Mouse (Mus musculus) kidney, postnatal 0 days (tissue): ENCODE measurements at regions not wholly inside any gene's neighbourhood (a gene's known extent, or its start where the extent isn't known, plus 50 kb on each side); places are given as distances from the start of the nearest gene placed in this dataset.

Experiments
- ATAC-seq: fragments of 200-750 bp; cut with Nextera tagmentation; replicated peaks from 2 replicates; pipeline ENCODE4 v1.8.0; 2017; ENCODE audit warnings: low read depth, moderate number of reproducible peaks, moderate TSS enrichment, moderate library complexity; ENCODE audit not compliant: low FRiP score
- DNase-seq: peaks from one replicate; pipeline ENCODE4 v3.0.0-alpha.2; 2016; ENCODE audit warnings: low spot score
- H3K27ac ChIP-seq: fragments of 300-500 bp; sonication (generic); 2 replicates; pipeline ENCODE4 v1.5.1; 2014; ENCODE audit warnings: mild to moderate bottlenecking
- H3K27me3 ChIP-seq: fragments of 300-500 bp; sonication (generic); 2 replicates; pipeline ENCODE4 v1.6.1; 2014; ENCODE audit warnings: low read length, mixed read lengths; ENCODE audit not compliant: insufficient read depth
- H3K36me3 ChIP-seq: fragments of 300-500 bp; sonication (generic); 2 replicates; pipeline ENCODE4 v1.6.1; 2014; ENCODE audit warnings: low read length, mixed read lengths; ENCODE audit not compliant: insufficient read depth
- H3K4me1 ChIP-seq: fragments of 300-500 bp; sonication (generic); replicated peaks from 2 replicates; pipeline ENCODE4 v1.6.1; 2014; ENCODE audit warnings: antibody characterized with exemption, low read length, mixed read lengths; ENCODE audit not compliant: insufficient read depth
- H3K4me2 ChIP-seq: fragments of 300-500 bp; sonication (generic); 2 replicates; pipeline ENCODE4 v1.6.1; 2014; ENCODE audit warnings: mild to moderate bottlenecking, low read length, moderate library complexity, mixed read lengths
- H3K4me3 ChIP-seq: fragments of 300-500 bp; sonication (generic); replicated peaks from 2 replicates; pipeline ENCODE4 v1.5.1; 2014; ENCODE audit warnings: low read depth, low read length
- H3K9ac ChIP-seq: fragments of 300-500 bp; sonication (generic); 2 replicates; pipeline ENCODE4 v1.6.1; 2014; ENCODE audit warnings: low read depth, low read length
- H3K9me3 ChIP-seq: fragments of 300-500 bp; sonication (generic); replicated peaks from 2 replicates; pipeline ENCODE4 v1.6.1; 2016; ENCODE audit warnings: low read length, inconsistent platforms, mixed read lengths
- CTCF ChIP-seq: IDR thresholded peaks from 2 replicates; pipeline ENCODE4 v1.5.1; 2016; ENCODE audit warnings: antibody characterized with exemption, low read depth, mild to moderate bottlenecking, moderate library complexity
- WGBS: fragments of 180-500 bp; shearing (Covaris S2); extraction: QIAGEN DNeasy Blood & Tissue Kit; methylation state at CpG from one replicate; pipeline ENCODE4 v1.1.7; 2014; 5-methylcytosine and 5-hydroxymethylcytosine counted together

DNA sequence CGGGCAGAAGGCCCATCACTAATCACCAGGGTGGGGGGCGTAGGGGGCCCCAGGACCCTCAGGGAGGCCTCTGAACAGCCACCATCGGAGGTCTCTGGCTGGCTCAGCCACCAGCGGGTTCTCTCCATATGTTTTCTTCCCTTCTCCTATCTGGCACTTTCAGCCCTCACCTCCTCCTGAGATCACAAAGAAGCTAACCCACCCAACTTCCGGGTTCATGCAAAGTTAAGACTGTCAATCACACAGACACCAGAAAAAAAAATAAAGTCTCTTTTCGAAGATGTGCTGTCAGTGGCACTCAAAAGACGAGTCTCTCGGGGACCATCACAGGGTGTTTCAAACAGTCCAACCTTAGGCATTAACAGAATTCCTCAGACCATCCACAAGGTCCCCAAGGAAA, 314.2 kb downstream of the Sox9 start:
- 55% methylated on average over 8 of the region's 8 CpGs for WGBS
- H3K9me3 ChIP-seq: no peaks in the 10 kb centered on the region
- peaks cover 7% of the 10 kb centered on the region; the same call in 1 of the 2 replicates for H3K4me1 ChIP-seq
- H3K27me3 ChIP-seq: no peaks in the 10 kb centered on the region
- H3K4me2 ChIP-seq: no peak overlapping the region
- no peak overlapping the region for H3K9ac ChIP-seq
- no peak for DNase-seq
- H3K27ac ChIP-seq: no peak overlapping the region
- H3K4me3 ChIP-seq: no peak overlapping the region
- TF ChIP-seq CTCF: no peak
- no peak for ATAC-seq
- no peaks in the 10 kb centered on the region for H3K36me3 ChIP-seq

DNA sequence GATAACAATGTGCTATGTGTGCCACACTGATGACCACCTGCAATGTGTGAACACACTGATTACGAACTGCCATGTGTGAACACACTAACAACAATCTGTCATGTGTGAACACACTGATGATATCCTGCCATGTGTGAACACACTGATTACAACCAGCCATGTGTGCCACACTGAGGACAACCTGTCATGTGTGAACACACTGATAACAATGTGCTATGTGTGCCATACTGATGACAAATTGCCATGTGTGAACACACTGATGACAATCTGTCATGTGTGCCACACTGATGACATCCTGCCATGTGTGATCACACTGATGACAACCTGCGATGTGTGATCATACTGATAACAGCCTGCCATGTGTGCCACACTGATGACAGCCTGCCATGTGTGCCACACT, 316.3 kb downstream of the Sox9 start:
- ATAC-seq (no peak), DNase-seq (no peak)
- Histone ChIP-seq H3K36me3 (no peaks in the 10 kb centered on the region), H3K9ac (no peak overlapping the region), H3K4me3 (no peak overlapping the region), H3K4me2 (no peak overlapping the region), H3K27ac (no peak overlapping the region), H3K9me3 (no peaks in the 10 kb centered on the region), H3K4me1 (peaks cover 23% of the 10 kb centered on the region; the same call in 1 of the 2 replicates), H3K27me3 (no peaks in the 10 kb centered on the region)
- no peak for TF ChIP-seq CTCF
- 97% methylated on average over 2 of the region's 2 CpGs for WGBS

- no peak overlapping the region for H3K27ac ChIP-seq
- 39% methylated on average over 9 of the region's 9 CpGs for WGBS
- no peak overlapping the region for H3K9ac ChIP-seq
- TF ChIP-seq CTCF: no peak
- no peak overlapping the region for H3K4me3 ChIP-seq
- no peaks in the 10 kb centered on the region for H3K9me3 ChIP-seq
- peaks cover 27% of the 10 kb centered on the region; the same call in 1 of the 2 replicates for H3K4me1 ChIP-seq
- no peaks in the 10 kb centered on the region for H3K36me3 ChIP-seq
- no peak for DNase-seq
- no peaks in the 10 kb centered on the region for H3K27me3 ChIP-seq
- ATAC-seq: no peak
- 0 out of 2 replicates have a peak overlapping the region, but pooled peaks have one; percentile 21 for H3K4me2 ChIP-seq
Measured at GRCm38 (mm10) chr11:113100800-113101199, 318.8 kb downstream of the Sox9 start.

DNA sequence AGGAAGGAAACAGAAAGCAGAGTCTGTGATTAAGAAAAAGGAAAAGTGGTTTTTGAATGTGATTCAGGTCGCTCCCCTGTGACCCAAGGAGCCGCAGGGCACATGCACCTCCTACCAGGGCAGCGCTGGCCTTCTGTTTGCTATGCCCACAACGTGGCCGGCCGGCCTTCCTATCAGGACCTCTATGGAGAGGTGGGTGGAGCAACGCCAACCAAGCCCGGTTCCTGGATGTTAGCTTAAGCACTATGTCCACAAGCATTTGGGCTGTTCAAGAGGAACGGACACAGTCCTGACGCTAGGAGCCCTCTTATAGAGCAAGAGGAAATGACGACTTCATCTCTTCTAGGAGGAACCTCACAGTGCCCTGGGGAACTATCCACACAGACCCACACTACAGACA, 319.5 kb downstream of the Sox9 start:
- ATAC-seq: no peak
- no peak overlapping the region for H3K27ac ChIP-seq
- H3K36me3 ChIP-seq: no peaks in the 10 kb centered on the region
- 41% methylated on average over 11 of the region's 11 CpGs for WGBS
- no peak for TF ChIP-seq CTCF
- H3K9me3 ChIP-seq: no peaks in the 10 kb centered on the region
- peak; percentile 40 for DNase-seq
- peaks cover 23% of the 10 kb centered on the region; the same call in 1 of the 2 replicates for H3K4me1 ChIP-seq
- no peak overlapping the region for H3K4me3 ChIP-seq
- no peak overlapping the region for H3K9ac ChIP-seq
- no peaks in the 10 kb centered on the region for H3K27me3 ChIP-seq
- peak overlapping the region; percentile 21 for H3K4me2 ChIP-seq

DNA sequence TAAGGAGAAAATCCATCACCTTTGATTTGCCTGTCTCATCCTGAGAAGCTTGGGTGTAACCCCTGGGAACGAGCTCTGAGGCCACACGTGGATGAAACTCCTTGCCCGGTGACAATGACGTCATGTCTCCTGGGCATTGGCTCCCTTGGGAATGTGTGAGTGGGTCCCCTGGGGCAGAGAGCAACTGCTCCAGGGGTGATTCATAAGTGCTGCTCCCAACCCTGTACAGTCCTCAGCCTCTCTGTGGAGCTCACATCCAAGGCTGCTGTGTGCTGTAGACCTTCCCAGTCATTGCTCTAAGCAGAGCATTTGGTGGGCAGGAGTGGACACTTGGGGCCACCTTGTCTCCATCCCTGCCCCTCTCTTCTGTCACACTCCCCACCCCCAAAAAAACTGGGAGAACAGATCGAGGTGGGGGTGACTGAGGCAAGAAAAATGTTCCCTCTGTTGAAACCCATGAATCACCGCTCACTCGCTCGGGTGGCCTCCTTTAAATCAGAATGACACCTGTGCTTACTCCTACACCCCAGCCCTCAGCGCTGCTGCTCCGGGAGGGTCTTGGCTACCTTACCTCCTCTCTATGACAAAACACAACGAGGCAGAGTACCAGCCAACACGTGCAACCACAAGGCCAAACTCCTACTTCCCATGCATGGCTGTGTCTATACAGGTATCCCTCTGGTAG, 321.3 kb downstream of the Sox9 start:
- H3K9ac ChIP-seq: no peak overlapping the region
- H3K36me3 ChIP-seq: no peaks in the 10 kb centered on the region
- H3K27ac ChIP-seq: no peak overlapping the region
- H3K4me2 ChIP-seq: no peak overlapping the region
- ATAC-seq (peak; percentile 48; the same call in 1 of the 2 replicates), DNase-seq (no peak)
- H3K4me1 ChIP-seq: peaks cover 28% of the 10 kb centered on the region; the same call in 1 of the 2 replicates
- no peaks in the 10 kb centered on the region for H3K9me3 ChIP-seq
- 31% methylated on average over 12 of the region's 12 CpGs for WGBS
- no peak overlapping the region for H3K4me3 ChIP-seq
- TF ChIP-seq CTCF: no peak
- no peaks in the 10 kb centered on the region for H3K27me3 ChIP-seq

DNA sequence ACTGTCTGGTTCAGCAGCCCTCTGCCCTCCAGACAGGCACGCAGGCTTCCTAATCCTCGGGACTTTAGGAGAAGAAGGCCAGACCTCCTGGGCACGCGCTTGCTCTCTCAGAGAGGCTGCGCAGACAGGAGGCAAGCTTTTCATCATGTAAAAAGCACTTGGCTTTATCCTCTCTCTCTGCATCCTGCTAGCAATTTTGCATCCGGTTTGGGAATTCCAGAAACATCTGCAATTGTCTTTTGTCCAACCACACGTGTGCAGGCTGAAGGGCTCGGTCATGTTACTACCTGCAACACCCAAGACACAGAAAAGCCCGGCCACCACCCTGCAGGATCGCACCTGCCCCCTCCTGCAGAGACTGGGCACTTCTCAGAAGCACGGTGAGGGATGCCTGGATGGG, 323.3 kb downstream of the Sox9 start:
- TF ChIP-seq CTCF: no peak
- H3K9me3 ChIP-seq: no peaks in the 10 kb centered on the region
- 72% methylated on average over 11 of the region's 11 CpGs for WGBS
- no peak for DNase-seq
- H3K4me2 ChIP-seq: no peak overlapping the region
- H3K9ac ChIP-seq: no peak overlapping the region
- H3K27me3 ChIP-seq: no peaks in the 10 kb centered on the region
- peaks cover 28% of the 10 kb centered on the region; the same call in 1 of the 2 replicates for H3K4me1 ChIP-seq
- no peak overlapping the region for H3K4me3 ChIP-seq
- H3K36me3 ChIP-seq: no peaks in the 10 kb centered on the region
- ATAC-seq: no peak
- no peak overlapping the region for H3K27ac ChIP-seq
